Mouse (Mus musculus): Measurements from ENCODE around the gene Exosc5. TPM values are rescaled to one million over a fixed set of nuclear protein-coding genes. Genes with fewer than 3 reads are reported as not detected.

The Exosc5 gene
- polyA plus RNA-seq (2014; fragmentation: Nextera tagmentation; extraction: Ambion mirVana) = 125 and 139 TPM in 2 replicates

GRCm38 (mm10) chr7:25658657-25659472, at the start of gene Exosc5, which contains the start of gene Bckdha:
Gene Exosc5, plus strand, starts transcription at chr7:25659164.
Gene Bckdha, minus strand, starts transcription at chr7:25658981.
- peak within 1 kb of the TSS; percentile 58; the same call in 1 of the 2 replicates for H3K27ac ChIP-seq (ENCODE audit: low read depth, low read length)
- no peaks in the 10 kb centered on the region for H3K9me3 ChIP-seq (ENCODE audit: control insufficient read depth, low read length)
- peak within 1 kb of the TSS; percentile 82 for H3K9ac ChIP-seq (ENCODE audit: low read depth, low read length)
- peak; percentile 98 for ATAC-seq (replicated peaks; ENCODE audit: low FRiP score)
- peaks cover 9% of the 10 kb centered on the region; the same call in 1 of the 2 replicates for H3K36me3 ChIP-seq (ENCODE audit: control insufficient read depth, insufficient read depth, low read length)
- H3K4me2 ChIP-seq = peak within 1 kb of the TSS; percentile 90
- H3K27me3 ChIP-seq (replicated peaks; ENCODE audit: control insufficient read depth, insufficient read depth, low read length) = no peaks in the 10 kb centered on the region
- H3K4me3 ChIP-seq (ENCODE audit: low read depth, low read length) = peak within 1 kb of the TSS; percentile 80
- peaks cover 9% of the 10 kb centered on the region; the same call in 1 of the 2 replicates for H3K4me1 ChIP-seq (replicated peaks; ENCODE audit: control insufficient read depth, insufficient read depth, low read length)
- under 1% methylated on average over 50 of the region's 50 CpGs for WGBS
- DNase-seq (ENCODE audit: low spot score) = peak; percentile 94

- H3K4me1 ChIP-seq (replicated peaks; ENCODE audit: control insufficient read depth, insufficient read depth, low read length) = peaks cover 2% of the 10 kb centered on the region; the same call in 1 of the 2 replicates
- no peak for DNase-seq (ENCODE audit: low spot score)
- no peaks in the 10 kb centered on the region for H3K9me3 ChIP-seq (ENCODE audit: control insufficient read depth, low read length)
- H3K4me2 ChIP-seq = no peak overlapping the region
- H3K4me3 ChIP-seq (ENCODE audit: low read depth, low read length) = no peak overlapping the region
- no peak overlapping the region for H3K27ac ChIP-seq (ENCODE audit: low read depth, low read length)
- no peak for ATAC-seq (replicated peaks; ENCODE audit: low FRiP score)
- WGBS = 30% methylated on average over 6 of the region's 6 CpGs
- no peaks in the 10 kb centered on the region for H3K36me3 ChIP-seq (ENCODE audit: control insufficient read depth, insufficient read depth, low read length)
- no peak overlapping the region for H3K9ac ChIP-seq (ENCODE audit: low read depth, low read length)
- no peaks in the 10 kb centered on the region for H3K27me3 ChIP-seq (replicated peaks; ENCODE audit: control insufficient read depth, insufficient read depth, low read length)
These were observed 48.9 kb upstream of the Exosc5 start for GRCm38 (mm10) chr7:25610056-25610455.

GRCm38 (mm10) chr7:25611501-25611900, 47.5 kb upstream of the Exosc5 start:
- Histone ChIP-seq H3K4me1 (replicated peaks; ENCODE audit: control insufficient read depth, insufficient read depth, low read length) (peaks cover 7% of the 10 kb centered on the region), H3K27me3 (replicated peaks; ENCODE audit: control insufficient read depth, insufficient read depth, low read length) (no peaks in the 10 kb centered on the region), H3K27ac (ENCODE audit: low read depth, low read length) (no peak overlapping the region), H3K9ac (ENCODE audit: low read depth, low read length) (no peak overlapping the region), H3K9me3 (ENCODE audit: control insufficient read depth, low read length) (no peaks in the 10 kb centered on the region), H3K36me3 (ENCODE audit: control insufficient read depth, insufficient read depth, low read length) (no peaks in the 10 kb centered on the region), H3K4me2 (no peak overlapping the region), H3K4me3 (ENCODE audit: low read depth, low read length) (no peak overlapping the region)
- 45% methylated on average over 7 of the region's 7 CpGs for WGBS
- no peak for DNase-seq (ENCODE audit: low spot score)
- no peak for ATAC-seq (replicated peaks; ENCODE audit: low FRiP score)

GRCm38 (mm10) chr7:25614086-25614485, 44.9 kb upstream of the Exosc5 start:
- H3K27me3 ChIP-seq (replicated peaks; ENCODE audit: control insufficient read depth, insufficient read depth, low read length) = no peaks in the 10 kb centered on the region
- peaks cover 7% of the 10 kb centered on the region for H3K4me1 ChIP-seq (replicated peaks; ENCODE audit: control insufficient read depth, insufficient read depth, low read length)
- no peaks in the 10 kb centered on the region for H3K9me3 ChIP-seq (ENCODE audit: control insufficient read depth, low read length)
- H3K9ac ChIP-seq (ENCODE audit: low read depth, low read length) = no peak overlapping the region
- WGBS = 84% methylated on average over 5 of the region's 5 CpGs
- H3K27ac ChIP-seq (ENCODE audit: low read depth, low read length) = no peak overlapping the region
- DNase-seq (ENCODE audit: low spot score) (no peak), ATAC-seq (replicated peaks; ENCODE audit: low FRiP score) (no peak)
- no peaks in the 10 kb centered on the region for H3K36me3 ChIP-seq (ENCODE audit: control insufficient read depth, insufficient read depth, low read length)
- no peak overlapping the region for H3K4me2 ChIP-seq
- H3K4me3 ChIP-seq (ENCODE audit: low read depth, low read length) = no peak overlapping the region

GRCm38 (mm10) chr7:25614831-25615705, 43.9 kb upstream of the Exosc5 start:
- WGBS = 68% methylated on average over 21 of the region's 21 CpGs
- H3K9me3 ChIP-seq (ENCODE audit: control insufficient read depth, low read length) = no peaks in the 10 kb centered on the region
- H3K27me3 ChIP-seq (replicated peaks; ENCODE audit: control insufficient read depth, insufficient read depth, low read length) = no peaks in the 10 kb centered on the region
- DNase-seq (ENCODE audit: low spot score) (no peak), ATAC-seq (replicated peaks; ENCODE audit: low FRiP score) (no peak)
- peaks cover 8% of the 10 kb centered on the region for H3K4me1 ChIP-seq (replicated peaks; ENCODE audit: control insufficient read depth, insufficient read depth, low read length)
- no peak overlapping the region for H3K4me2 ChIP-seq
- H3K36me3 ChIP-seq (ENCODE audit: control insufficient read depth, insufficient read depth, low read length) = no peaks in the 10 kb centered on the region
- H3K9ac ChIP-seq (ENCODE audit: low read depth, low read length) = no peak overlapping the region
- H3K4me3 ChIP-seq (ENCODE audit: low read depth, low read length) = no peak overlapping the region
- H3K27ac ChIP-seq (ENCODE audit: low read depth, low read length) = no peak overlapping the region

GRCm38 (mm10) chr7:25615706-25616011, 43.3 kb upstream of the Exosc5 start, which contains the start of gene Erich4:
Gene Erich4, minus strand, starts transcription at chr7:25615892.
- DNase-seq (ENCODE audit: low spot score) (no peak), ATAC-seq (replicated peaks; ENCODE audit: low FRiP score) (no peak)
- 78% methylated on average over 5 of the region's 5 CpGs for WGBS
- Histone ChIP-seq H3K4me3 (ENCODE audit: low read depth, low read length) (no peak within 1 kb of the TSS), H3K27me3 (replicated peaks; ENCODE audit: control insufficient read depth, insufficient read depth, low read length) (no peaks in the 10 kb centered on the region), H3K4me2 (no peak within 1 kb of the TSS), H3K9ac (ENCODE audit: low read depth, low read length) (no peak within 1 kb of the TSS), H3K36me3 (ENCODE audit: control insufficient read depth, insufficient read depth, low read length) (no peaks in the 10 kb centered on the region), H3K9me3 (ENCODE audit: control insufficient read depth, low read length) (no peaks in the 10 kb centered on the region), H3K27ac (ENCODE audit: low read depth, low read length) (no peak within 1 kb of the TSS), H3K4me1 (replicated peaks; ENCODE audit: control insufficient read depth, insufficient read depth, low read length) (peaks cover 9% of the 10 kb centered on the region)

GRCm38 (mm10) chr7:25617376-25618160, 41.4 kb upstream of the Exosc5 start:
- Histone ChIP-seq H3K27me3 (replicated peaks; ENCODE audit: control insufficient read depth, insufficient read depth, low read length) (no peaks in the 10 kb centered on the region), H3K4me3 (ENCODE audit: low read depth, low read length) (no peak overlapping the region), H3K27ac (ENCODE audit: low read depth, low read length) (no peak overlapping the region), H3K9me3 (ENCODE audit: control insufficient read depth, low read length) (no peaks in the 10 kb centered on the region), H3K9ac (ENCODE audit: low read depth, low read length) (no peak overlapping the region), H3K4me2 (no peak overlapping the region), H3K36me3 (ENCODE audit: control insufficient read depth, insufficient read depth, low read length) (0 out of 2 replicates have a peak, but pooled peaks cover 3% of the 10 kb centered on the region), H3K4me1 (replicated peaks; ENCODE audit: control insufficient read depth, insufficient read depth, low read length) (peaks cover 9% of the 10 kb centered on the region)
- 75% methylated on average over 10 of the region's 10 CpGs for whole genome bisulfite sequencing
- DNase-seq (ENCODE audit: low spot score) (no peak), ATAC-seq (replicated peaks; ENCODE audit: low FRiP score) (no peak)
